Mouse (Mus musculus): ENCODE results near the gene Blzf1. TPM values are rescaled to one million over a fixed set of nuclear protein-coding genes. Genes with fewer than 3 reads are reported as not detected.

Gene Blzf1
- total RNA-seq, 2 experiments from 2014 or later = 24.5 to 24.6 TPM

DNA sequence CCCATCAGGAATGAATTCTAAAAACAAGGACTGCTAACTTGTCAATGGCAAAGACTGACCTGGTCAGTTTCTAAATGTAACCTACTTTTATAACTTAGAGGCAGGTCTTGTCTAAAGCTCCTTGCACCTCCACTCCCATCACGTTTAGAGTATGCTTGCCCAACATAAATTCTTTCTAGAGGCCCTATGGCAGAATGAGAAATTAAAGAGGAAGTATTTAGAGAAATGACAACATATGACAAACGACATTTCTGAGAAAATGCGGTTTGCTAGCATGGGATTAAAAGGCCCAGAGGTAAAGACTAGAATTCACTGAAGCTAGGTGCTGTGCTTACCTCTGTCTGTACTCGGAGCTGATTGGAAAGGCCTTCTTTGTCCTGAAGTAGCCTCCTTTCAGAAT is 5.3 kb downstream of the Blzf1 start:
- DNase-seq = no peak
- intact Hi-C loops (cut with DNase I) = no loop called here

DNA sequence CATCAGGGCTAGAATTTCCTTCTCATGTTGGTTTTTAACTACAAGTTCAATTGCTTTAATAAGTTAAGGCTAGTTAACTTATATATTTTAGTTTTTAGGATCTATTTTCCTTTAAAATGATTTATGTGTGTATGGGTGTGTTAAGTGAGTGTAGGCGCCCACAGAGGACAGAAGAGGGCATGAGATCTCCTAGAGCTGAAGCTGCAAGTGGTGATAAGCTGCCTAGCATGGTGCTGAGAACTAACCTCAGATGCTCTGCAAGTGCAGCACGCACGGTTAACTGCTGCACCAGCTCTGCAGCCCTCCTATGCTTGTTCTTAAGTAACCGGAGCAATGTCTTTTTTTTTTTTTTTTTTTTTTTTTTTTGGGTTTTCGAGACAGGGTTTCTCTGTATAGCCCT is 10.8 kb downstream of the Blzf1 start:
- intact Hi-C loops (cut with DNase I) = no loop called here

DNA sequence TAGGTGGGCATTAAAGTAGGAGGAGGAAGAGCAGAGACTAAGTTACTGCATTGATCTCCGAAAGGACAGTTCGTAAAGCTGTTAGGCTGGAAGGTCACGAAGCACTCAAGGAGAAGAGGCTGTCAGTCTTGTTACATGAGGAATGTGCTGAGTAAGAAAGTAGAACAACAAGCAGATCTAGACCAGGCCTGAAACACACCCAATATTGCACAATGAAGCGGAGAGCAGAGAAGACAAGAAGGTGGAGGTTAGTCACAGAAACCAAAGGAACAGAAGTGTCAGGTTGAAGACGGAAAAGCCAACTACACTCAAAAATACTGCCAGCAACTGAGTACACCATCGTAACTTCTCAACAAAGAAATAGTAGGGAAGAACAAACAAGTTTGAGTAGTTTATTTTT is 13.2 kb downstream of the Blzf1 start:
- intact Hi-C loops (cut with DNase I) = no loop called here
- no peak for DNase-seq

More for the DNA sequence above, 10.8 kb downstream of the Blzf1 start:
- DNase-seq = no peak

GRCm38 (mm10) chr1:164292040-164292439 is 15.2 kb downstream of the Blzf1 start:
- DNase-seq = no peak
- intact Hi-C loops (cut with DNase I) = no loop called here

DNA sequence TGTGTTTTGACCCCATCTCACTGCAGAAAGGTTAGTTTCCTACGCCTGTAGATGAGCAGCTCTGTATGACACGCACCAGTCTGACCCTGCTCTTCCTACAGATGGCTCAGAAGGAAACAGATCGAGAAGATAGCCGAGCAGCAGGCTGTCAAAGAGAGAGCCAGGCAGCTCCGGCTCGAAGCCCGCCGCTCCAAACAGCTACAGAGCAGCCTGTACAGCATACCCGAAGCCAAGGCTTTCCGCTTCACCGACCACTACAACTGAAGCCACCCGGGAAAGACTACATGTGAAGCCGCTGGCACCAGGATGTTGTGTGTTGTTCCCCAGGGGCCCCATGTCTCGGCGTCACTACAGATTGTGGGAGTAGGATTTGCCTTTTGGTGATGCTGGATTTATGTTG is 19.9 kb downstream of the Blzf1 start:
- DNase-seq = no peak
- intact Hi-C loops (cut with DNase I) = no loop called here

GRCm38 (mm10) chr1:164284007-164284406 is 23.3 kb downstream of the Blzf1 start:
- no peak for DNase-seq
- intact Hi-C loops (cut with DNase I) = no loop called here

GRCm38 (mm10) chr1:164279332-164279731 is 28.0 kb downstream of the Blzf1 start:
- intact Hi-C loops (cut with DNase I) = no loop called here
- no peak for DNase-seq

DNA sequence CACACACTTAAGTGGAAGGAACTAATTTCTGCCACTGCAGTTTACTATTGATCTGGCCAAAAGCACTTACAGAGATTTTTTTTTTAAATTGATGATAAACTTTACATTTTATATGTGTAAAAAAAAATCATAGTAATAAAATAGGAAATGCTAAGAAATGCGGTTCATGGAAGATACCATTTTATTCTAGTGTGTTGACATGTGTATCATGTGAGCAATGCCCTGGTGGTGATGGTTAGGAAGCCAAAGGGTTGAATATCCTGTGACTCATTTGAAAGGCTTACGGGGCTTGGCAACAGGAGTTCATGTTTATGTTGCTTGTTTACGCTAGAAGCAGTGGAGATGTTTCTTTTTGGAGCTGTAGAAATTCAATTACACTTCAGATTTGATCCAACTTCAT is 30.7 kb downstream of the Blzf1 start:
- intact Hi-C loops (cut with DNase I) = no loop called here

GRCm38 (mm10) chr1:164275455-164275954 is 31.8 kb downstream of the Blzf1 start, which contains the start of gene Ccdc181:
Gene Ccdc181, plus strand, starts transcription at chr1:164275585.
- DNase-seq = peak; percentile 87 to 88
- intact Hi-C loops (cut with DNase I) = no loop called here

More for the DNA sequence above, 30.7 kb downstream of the Blzf1 start:
- DNase-seq = no peak

DNA sequence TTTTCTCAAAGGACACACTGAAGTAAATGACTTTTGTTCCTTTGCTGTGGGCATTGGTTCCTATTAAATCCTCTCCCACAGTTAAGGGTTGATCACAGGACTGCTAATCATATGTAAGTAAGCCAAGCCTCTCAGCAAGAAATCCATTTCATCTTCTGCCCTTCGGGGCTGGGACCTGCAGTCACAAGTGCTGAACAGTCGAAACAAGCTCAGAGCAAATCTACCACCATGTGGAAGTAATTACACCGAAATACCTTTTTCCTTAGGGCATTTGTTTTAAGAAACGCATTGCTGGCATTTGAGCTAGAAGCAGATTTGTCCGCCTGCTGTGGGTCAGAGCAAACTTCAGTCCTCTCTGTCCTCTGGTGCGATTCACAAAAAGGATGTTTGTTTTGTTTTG is 33.6 kb downstream of the Blzf1 start:
- intact Hi-C loops (cut with DNase I) = no loop called here
- DNase-seq = no peak

DNA sequence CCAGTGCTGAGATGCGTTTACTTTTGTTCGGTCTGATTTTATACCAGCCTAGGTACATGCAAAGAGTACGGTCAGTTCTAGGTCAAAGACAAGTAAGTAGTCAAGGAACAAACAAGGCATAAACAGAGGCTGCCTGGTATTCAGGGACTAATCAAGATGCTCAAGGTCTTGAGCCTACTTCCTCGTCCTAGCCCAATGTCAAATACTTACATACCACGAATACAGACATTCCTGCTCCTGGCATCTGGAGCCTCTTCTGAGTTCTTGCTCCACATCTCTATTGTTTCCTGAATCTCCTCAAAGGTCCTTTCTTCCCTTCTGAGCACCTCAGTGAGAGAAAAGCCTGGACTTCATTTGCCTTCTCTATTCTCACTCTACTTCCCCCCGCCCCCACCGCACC is 36.3 kb downstream of the Blzf1 start:
- intact Hi-C loops (cut with DNase I) = no loop called here
- no peak for DNase-seq

- peak in 1 of 2 experiments; percentile 3 for DNase-seq
- intact Hi-C loops (cut with DNase I) = no loop called here
These were observed 45.7 kb downstream of the Blzf1 start for GRCm38 (mm10) chr1:164261553-164261952.

DNA sequence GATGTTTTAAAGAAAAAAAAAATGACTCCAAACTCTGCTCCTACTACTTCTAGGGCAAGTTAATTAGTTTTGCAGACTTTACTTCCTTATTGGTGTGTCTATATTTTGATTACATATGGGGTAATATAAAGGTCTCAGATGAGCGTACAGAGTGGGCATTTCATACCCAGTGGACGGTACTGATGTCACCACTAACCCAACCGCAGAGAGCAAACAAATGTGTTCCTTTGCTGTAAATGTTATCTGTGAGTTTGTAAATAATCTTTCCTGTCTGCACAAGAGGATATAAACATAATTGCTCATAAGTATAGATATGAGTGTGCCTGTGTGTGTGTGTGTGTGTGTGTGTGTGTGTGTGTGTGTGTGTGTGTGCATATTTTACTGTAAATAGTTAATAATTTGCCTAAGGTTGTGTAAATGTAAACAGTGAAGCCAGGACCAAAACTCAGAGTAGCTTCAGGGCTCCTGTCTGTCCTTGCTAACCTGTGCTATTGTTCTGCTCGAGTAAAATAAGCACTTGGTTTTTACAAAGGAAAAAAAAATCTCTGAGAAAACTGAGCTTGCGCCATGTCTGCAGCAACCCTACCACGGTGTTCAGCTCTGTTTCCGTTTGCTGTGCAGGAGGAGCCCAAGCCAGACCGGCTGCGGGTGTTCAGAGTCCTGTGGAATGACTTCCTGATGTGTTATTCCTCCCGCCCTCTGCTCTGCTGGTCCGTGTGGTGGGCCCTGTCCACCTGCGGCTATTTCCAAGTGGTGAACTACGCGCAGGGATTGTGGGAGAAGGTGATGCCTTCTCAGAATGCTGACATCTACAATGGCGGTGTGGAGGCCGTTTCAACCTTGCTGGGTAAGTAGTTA is 46.9 kb downstream of the Blzf1 start:
- intact Hi-C loops (cut with DNase I) = no loop called here

GRCm38 (mm10) chr1:164254836-164255235 is 52.5 kb downstream of the Blzf1 start:
- intact Hi-C loops (cut with DNase I) = no loop called here
- DNase-seq = no peak

More for the DNA sequence above, 46.9 kb downstream of the Blzf1 start:
- DNase-seq = no peak

DNA sequence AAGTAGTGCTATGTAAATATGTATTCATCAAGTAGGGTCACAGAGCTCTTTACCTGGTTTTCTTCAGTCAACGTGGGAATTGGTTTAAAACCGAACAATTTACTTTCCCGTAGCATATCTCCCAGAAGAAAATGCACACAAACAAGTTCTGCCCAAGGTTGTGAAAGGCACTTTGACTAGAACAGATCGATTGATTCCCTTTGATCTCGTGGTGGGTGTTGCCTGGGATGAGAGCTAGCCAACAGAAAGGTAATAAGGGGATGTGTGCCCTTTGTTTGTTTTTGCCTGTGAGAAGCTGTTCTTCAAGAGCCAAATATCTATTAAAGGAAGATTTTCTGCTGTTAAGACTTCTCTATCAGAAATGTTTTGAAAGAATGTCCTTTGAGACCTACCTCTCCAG is 54.7 kb downstream of the Blzf1 start:
- intact Hi-C loops (cut with DNase I) = no loop called here
- DNase-seq = no peak

GRCm38 (mm10) chr1:164251438-164251837 is 55.9 kb downstream of the Blzf1 start:
- intact Hi-C loops (cut with DNase I) = no loop called here
- DNase-seq = no peak

- intact Hi-C loops (cut with DNase I) = no loop called here
- no peak for DNase-seq
These were observed 56.7 kb downstream of the Blzf1 start for GRCm38 (mm10) chr1:164250391-164251150.

GRCm38 (mm10) chr1:164249332-164249711 is 58.0 kb downstream of the Blzf1 start:
- intact Hi-C loops (cut with DNase I) = no loop called here
- no peak for DNase-seq

DNA sequence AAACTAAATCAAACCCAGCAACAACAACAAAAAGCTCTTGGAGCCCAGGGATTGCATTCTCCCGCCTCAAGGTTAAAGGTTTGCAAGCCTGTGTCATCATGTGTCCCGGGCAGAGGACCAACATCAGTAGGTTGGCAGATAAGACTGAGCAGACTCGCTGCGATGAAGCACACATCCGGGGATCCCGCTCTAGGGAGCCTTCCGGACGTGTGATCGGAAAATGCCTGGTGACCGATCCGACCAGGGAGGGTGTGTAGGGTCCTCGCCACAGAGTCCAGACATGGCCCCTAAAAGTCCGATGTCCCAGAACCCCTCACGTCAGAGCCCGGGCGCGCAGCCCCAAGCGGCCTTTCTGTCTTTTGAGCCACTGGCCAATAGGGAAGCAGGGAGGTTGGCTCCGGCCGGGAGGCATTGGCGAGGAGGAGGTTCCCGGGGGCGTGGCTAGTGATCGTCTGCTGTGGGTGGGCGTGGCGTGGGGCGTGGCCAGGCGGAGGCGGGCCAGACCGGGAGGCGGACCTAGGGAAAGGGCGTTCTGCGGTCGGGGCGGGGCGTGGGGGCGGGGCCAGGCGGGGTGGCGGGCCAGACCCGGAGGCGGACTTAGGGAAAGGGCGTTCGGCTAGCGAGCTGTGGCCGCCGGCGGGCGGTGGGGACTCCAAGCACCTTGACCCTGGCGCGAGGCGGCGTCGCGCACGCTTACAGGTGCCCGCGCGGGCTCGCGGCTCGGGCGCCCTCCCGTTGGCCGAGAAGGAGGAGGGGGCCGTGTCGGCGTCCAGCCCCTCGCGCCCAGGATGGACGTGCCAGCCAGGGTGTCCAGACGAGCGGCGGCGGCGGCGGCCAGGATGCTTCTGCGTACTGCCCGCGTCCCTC is 58.6 kb downstream of the Blzf1 start, which contains the start of gene Slc19a2:
Slc19a2 (plus strand) TSS at position 582 of the 867 bp plus-strand sequence.
- intact Hi-C loops (cut with DNase I) = no loop called here
- peak; percentile 97 to 98 for DNase-seq

- peak; percentile 18 to 36 for DNase-seq
- intact Hi-C loops (cut with DNase I) = no loop called here
These were observed 59.3 kb downstream of the Blzf1 start for GRCm38 (mm10) chr1:164247971-164248370.

All from heart, postnatal 36 days (tissue).